Mouse (Mus musculus): ENCODE data around the gene Zpr1. TPM values are rescaled to one million over a fixed set of nuclear protein-coding genes. Genes with fewer than 3 reads are reported as not detected.
"Not testable (repeated sequence)": the region's sequence is repeated elsewhere in the genome, so short reads cannot be mapped to it uniquely, and the experiment has no call there.

The Zpr1 gene
- polyA plus RNA-seq, 1 experiment from 2014 or later: 57.4 TPM

GRCm38 (mm10) chr9:46315807-46316365 lies 43.0 kb downstream of the Zpr1 start:
- Histone ChIP-seq H3K4me3 (replicated peaks) (no peak overlapping the region), H3K9ac (no peak overlapping the region), H3K27ac (replicated peaks) (no peak overlapping the region), H3K4me1 (no peaks in the 10 kb centered on the region), H3K27me3 (0 out of 2 replicates have a peak, but pooled peaks cover 10% of the 10 kb centered on the region), H3K36me3 (no peaks in the 10 kb centered on the region), H3K9me3 (replicated peaks) (no peaks in the 10 kb centered on the region), H3K4me2 (replicated peaks) (no peak overlapping the region)
- WGBS: 41% methylated on average over 11 of the region's 11 CpGs
- ATAC-seq (ENCODE audit: insufficient number of reproducible peaks, low FRiP score, low TSS enrichment, low read depth): no peak

DNA sequence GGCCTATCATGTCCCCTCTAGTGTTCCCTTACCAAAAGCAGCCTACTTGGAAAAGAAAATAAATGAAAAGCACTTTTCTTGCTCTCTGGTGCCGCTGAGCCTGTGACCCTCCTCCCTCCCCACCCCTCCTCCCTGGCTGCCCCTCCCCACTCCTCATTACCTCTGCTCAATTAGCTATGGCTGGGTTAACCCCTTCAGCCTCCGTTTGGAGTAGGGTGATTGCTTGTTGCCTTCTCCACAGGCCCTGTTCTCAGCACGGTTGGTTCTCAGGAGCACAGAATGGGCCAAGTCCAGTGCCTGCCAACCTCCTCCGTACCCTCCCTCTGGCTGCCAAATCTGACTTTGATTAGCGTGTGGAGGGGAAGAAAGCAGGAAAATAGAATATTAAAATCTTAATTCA lies 43.5 kb downstream of the Zpr1 start:
- H3K27me3 ChIP-seq: 0 out of 2 replicates have a peak, but pooled peaks cover 10% of the 10 kb centered on the region
- no peak overlapping the region for H3K4me3 ChIP-seq (replicated peaks)
- no peak overlapping the region for H3K9ac ChIP-seq
- H3K4me2 ChIP-seq (replicated peaks): no peak overlapping the region
- H3K4me1 ChIP-seq: no peaks in the 10 kb centered on the region
- WGBS: 14% methylated on average over 5 of the region's 5 CpGs
- H3K9me3 ChIP-seq (replicated peaks): no peaks in the 10 kb centered on the region
- no peak for ATAC-seq (ENCODE audit: insufficient number of reproducible peaks, low FRiP score, low TSS enrichment, low read depth)
- H3K27ac ChIP-seq (replicated peaks): no peak overlapping the region
- H3K36me3 ChIP-seq: no peaks in the 10 kb centered on the region

GRCm38 (mm10) chr9:46316909-46317308 lies 44.0 kb downstream of the Zpr1 start:
- peaks cover 12% of the 10 kb centered on the region; the same call in 1 of the 2 replicates for H3K27me3 ChIP-seq
- no peak for ATAC-seq (ENCODE audit: insufficient number of reproducible peaks, low FRiP score, low TSS enrichment, low read depth)
- no peak overlapping the region for H3K4me2 ChIP-seq (replicated peaks)
- H3K4me1 ChIP-seq: no peaks in the 10 kb centered on the region
- no peak overlapping the region for H3K27ac ChIP-seq (replicated peaks)
- H3K36me3 ChIP-seq: no peaks in the 10 kb centered on the region
- 61% methylated on average over 8 of the region's 8 CpGs for WGBS
- no peaks in the 10 kb centered on the region for H3K9me3 ChIP-seq (replicated peaks)
- no peak overlapping the region for H3K9ac ChIP-seq
- no peak overlapping the region for H3K4me3 ChIP-seq (replicated peaks)

GRCm38 (mm10) chr9:46317957-46318356 lies 45.1 kb downstream of the Zpr1 start:
- Histone ChIP-seq H3K4me3 (replicated peaks) (no peak overlapping the region), H3K4me1 (no peaks in the 10 kb centered on the region), H3K9ac (no peak overlapping the region), H3K27me3 (peaks cover 12% of the 10 kb centered on the region; the same call in 1 of the 2 replicates), H3K27ac (replicated peaks) (no peak overlapping the region), H3K36me3 (no peaks in the 10 kb centered on the region), H3K9me3 (replicated peaks) (no peaks in the 10 kb centered on the region), H3K4me2 (replicated peaks) (no peak overlapping the region)
- WGBS: 91% methylated on average over 3 of the region's 3 CpGs
- no peak for ATAC-seq (ENCODE audit: insufficient number of reproducible peaks, low FRiP score, low TSS enrichment, low read depth)

DNA sequence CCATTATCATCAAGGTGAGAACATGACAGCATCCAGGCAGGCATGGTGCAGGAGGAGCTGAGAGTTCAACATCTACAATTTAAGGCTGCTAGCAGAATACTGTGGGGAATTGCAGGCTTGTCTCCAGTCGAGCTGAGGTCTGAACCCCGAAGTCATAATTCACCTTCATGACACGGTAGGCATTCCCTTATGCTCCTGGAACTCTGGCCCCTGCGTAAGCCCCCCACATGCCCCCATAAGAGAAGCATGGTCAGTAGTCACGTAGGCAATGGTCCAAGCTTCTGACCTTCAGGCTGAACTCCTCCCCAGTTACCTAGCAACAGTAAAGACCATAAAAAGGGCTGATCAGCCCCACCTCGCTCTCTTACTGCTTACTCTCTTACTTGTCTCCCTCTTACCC lies 47.0 kb downstream of the Zpr1 start, which contains the start of gene 4931429L15Rik:
Gene 4931429L15Rik, minus strand, starts transcription at position 101 of the 400 bp plus-strand sequence.
- H3K27me3 ChIP-seq; H3K9me3 ChIP-seq (replicated peaks); H3K4me1 ChIP-seq; H3K27ac ChIP-seq (replicated peaks); H3K4me2 ChIP-seq (replicated peaks); ATAC-seq (ENCODE audit: insufficient number of reproducible peaks, low FRiP score, low TSS enrichment, low read depth); H3K4me3 ChIP-seq (replicated peaks); H3K36me3 ChIP-seq; H3K9ac ChIP-seq: not testable (repeated sequence)
- 84% methylated on average over 6 of the region's 6 CpGs for WGBS

DNA sequence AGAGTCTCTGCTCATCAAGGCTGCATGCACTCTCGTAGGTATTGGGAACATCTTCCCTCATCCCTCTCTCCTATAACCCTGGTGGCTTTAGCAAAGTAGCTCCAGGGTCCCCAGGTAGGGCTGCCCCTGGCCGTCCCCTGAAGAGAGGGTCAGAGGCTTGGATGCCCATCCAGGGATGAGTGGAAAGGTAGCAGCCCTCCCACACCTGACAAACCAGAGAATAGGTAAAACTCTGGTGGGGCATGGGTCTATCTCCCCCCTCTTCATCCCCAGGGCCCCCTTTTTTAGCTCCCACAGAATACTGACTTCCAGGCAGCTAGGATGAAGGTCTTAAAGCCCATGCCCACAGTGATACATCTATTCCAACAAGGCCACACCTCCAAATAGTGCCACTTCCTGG lies 47.6 kb downstream of the Zpr1 start:
- Histone ChIP-seq H3K36me3 (no peaks in the 10 kb centered on the region), H3K4me1 (no peaks in the 10 kb centered on the region), H3K27me3 (peaks cover 4% of the 10 kb centered on the region; the same call in 1 of the 2 replicates), H3K27ac (replicated peaks) (no peak overlapping the region), H3K9me3 (replicated peaks) (no peaks in the 10 kb centered on the region), H3K9ac (no peak overlapping the region), H3K4me3 (replicated peaks) (no peak overlapping the region), H3K4me2 (replicated peaks) (no peak overlapping the region)
- ATAC-seq (ENCODE audit: insufficient number of reproducible peaks, low FRiP score, low TSS enrichment, low read depth): no peak
- 86% methylated on average over 2 of the region's 2 CpGs for WGBS

DNA sequence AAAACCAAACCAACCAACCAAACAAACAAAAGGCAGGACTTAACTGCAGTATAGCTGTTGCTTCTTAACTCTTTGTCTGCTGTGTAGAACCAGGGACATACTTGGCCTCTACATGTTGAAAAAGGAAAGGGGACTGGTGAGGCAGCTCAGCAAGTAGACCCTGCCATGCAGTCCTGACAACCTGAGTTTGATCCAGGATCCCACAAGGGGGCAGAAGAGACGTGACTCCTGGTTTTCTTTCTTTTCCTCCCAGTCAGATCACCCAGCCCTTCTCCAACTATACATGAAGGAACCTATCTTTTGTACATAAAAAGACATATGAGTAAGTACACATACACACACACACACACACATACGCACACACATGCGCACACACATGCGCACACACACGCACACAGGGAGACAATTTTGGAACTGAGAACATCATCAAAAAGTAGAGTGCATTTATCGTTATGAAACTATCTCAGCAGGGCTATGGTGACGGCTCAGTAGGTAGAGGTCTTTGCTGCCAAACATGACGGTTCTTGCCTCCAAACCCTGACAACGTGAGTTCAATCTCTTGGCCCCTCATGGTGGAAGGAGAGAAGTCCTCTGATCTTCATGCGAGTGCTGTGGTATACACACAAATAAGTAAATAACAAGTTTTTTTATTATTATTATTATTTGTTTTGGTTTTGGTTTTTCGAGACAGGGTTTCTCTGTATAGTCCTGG lies 54.0 kb downstream of the Zpr1 start:
- WGBS: 89% methylated on average over 11 of the region's 11 CpGs
- Histone ChIP-seq H3K27ac (replicated peaks) (no peak overlapping the region), H3K27me3 (peaks cover 8% of the 10 kb centered on the region), H3K4me3 (replicated peaks) (no peak overlapping the region), H3K36me3 (no peaks in the 10 kb centered on the region), H3K9me3 (replicated peaks) (no peaks in the 10 kb centered on the region), H3K9ac (no peak overlapping the region), H3K4me1 (peaks cover 12% of the 10 kb centered on the region), H3K4me2 (replicated peaks) (no peak overlapping the region)
- no peak for ATAC-seq (ENCODE audit: insufficient number of reproducible peaks, low FRiP score, low TSS enrichment, low read depth)

DNA sequence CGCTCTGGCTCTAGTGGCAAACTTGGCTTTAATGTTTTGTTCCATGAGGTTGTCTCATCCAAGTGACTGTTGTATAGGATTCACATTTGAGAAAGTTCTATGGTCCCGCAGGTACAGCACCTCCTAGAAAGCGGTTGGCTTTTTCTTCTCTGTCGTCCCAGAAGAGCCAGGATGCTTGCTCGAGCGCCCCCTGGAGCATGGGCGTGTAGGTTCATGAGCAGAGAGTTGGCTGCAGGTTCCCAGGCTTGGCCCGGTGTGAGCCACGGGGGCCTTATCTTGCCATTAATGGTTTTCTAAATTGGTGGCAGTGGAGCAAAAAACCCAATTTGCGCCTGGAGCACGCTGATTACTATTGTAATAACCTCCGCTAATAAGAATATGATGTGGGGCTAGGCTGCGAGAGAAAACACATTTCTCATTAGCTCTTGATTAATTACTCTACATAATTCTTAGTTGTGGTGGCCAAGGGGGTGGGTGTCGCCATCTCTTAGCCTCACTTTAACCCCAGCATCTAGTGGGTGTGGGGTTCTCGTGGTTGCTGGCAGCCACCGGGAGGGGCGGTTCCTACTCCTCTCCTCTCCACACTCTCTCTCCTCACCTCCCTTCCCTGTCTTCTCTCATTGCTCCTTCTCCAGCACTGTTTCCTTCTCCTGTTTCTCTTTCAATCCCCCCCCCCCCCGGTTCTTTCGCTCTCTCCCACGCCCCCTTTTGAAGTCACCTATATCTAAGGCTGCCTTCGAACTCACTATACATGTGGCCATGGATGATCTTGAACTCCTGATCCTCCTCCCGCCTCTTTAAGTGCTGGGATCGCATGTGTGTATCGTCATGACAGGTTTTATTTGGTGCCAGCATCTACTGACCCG lies 55.1 kb downstream of the Zpr1 start:
- Histone ChIP-seq H3K27ac (replicated peaks) (no peak overlapping the region), H3K27me3 (peaks cover 7% of the 10 kb centered on the region), H3K4me3 (replicated peaks) (no peak overlapping the region), H3K9me3 (replicated peaks) (no peaks in the 10 kb centered on the region), H3K9ac (no peak overlapping the region), H3K36me3 (no peaks in the 10 kb centered on the region), H3K4me2 (replicated peaks) (peak overlapping the region; percentile 45), H3K4me1 (peaks cover 12% of the 10 kb centered on the region)
- 70% methylated on average over 25 of the region's 25 CpGs for WGBS
- no peak for ATAC-seq (ENCODE audit: insufficient number of reproducible peaks, low FRiP score, low TSS enrichment, low read depth)

- Histone ChIP-seq H3K27ac (replicated peaks) (peak overlapping the region; percentile 13; the same call in 1 of the 2 replicates), H3K4me1 (peaks cover 12% of the 10 kb centered on the region), H3K9ac (peak overlapping the region; percentile 4; the same call in 1 of the 2 replicates), H3K4me3 (replicated peaks) (peak overlapping the region; percentile 28), H3K36me3 (no peaks in the 10 kb centered on the region), H3K9me3 (replicated peaks) (no peaks in the 10 kb centered on the region), H3K4me2 (replicated peaks) (peak overlapping the region; percentile 45), H3K27me3 (peaks cover 7% of the 10 kb centered on the region)
- no peak for ATAC-seq (ENCODE audit: insufficient number of reproducible peaks, low FRiP score, low TSS enrichment, low read depth)
- WGBS: 5% methylated on average over 30 of the region's 30 CpGs
These were observed 55.8 kb downstream of the Zpr1 start for GRCm38 (mm10) chr9:46328572-46329249.

GRCm38 (mm10) chr9:46329250-46329648 lies 56.4 kb downstream of the Zpr1 start:
- Histone ChIP-seq H3K4me3 (replicated peaks) (peak overlapping the region; percentile 28), H3K27ac (replicated peaks) (0 out of 2 replicates have a peak overlapping the region, but pooled peaks have one; percentile 13), H3K36me3 (no peaks in the 10 kb centered on the region), H3K4me1 (peaks cover 12% of the 10 kb centered on the region), H3K4me2 (replicated peaks) (peak overlapping the region; percentile 45), H3K27me3 (peaks cover 9% of the 10 kb centered on the region), H3K9ac (0 out of 2 replicates have a peak overlapping the region, but pooled peaks have one; percentile 18), H3K9me3 (replicated peaks) (no peaks in the 10 kb centered on the region)
- ATAC-seq (ENCODE audit: insufficient number of reproducible peaks, low FRiP score, low TSS enrichment, low read depth): no peak
- WGBS: 9% methylated on average over 19 of the region's 19 CpGs
